Mouse (Mus musculus) stomach, postnatal 0 days (tissue): ENCODE measurements around the gene Ubl3. TPM values are rescaled to one million over a fixed set of nuclear protein-coding genes. Genes with fewer than 3 reads are reported as not detected.
A peak's percentile ranks its signal among the peaks of the same experiment; 100 is the strongest.

Source experiments
- ATAC-seq: fragments of 200-750 bp; cut with Nextera tagmentation; 2 replicates; pipeline ENCODE4 v1.8.0; 2017; ENCODE audit not compliant: low FRiP score, low TSS enrichment
- DNase-seq: peaks from one replicate; pipeline ENCODE4 v3.0.0-alpha.2; 2016; ENCODE audit warnings: low spot score
- H3K27ac ChIP-seq: fragments of 300-500 bp; sonication (generic); replicated peaks from 2 replicates; pipeline ENCODE4 v1.5.1; 2014; ENCODE audit warnings: mild to moderate bottlenecking, control low read depth
- H3K27me3 ChIP-seq: fragments of 300-500 bp; sonication (generic); 2 replicates; pipeline ENCODE4 v1.6.1; 2014; ENCODE audit warnings: low read length; ENCODE audit not compliant: control insufficient read depth, insufficient read depth
- H3K36me3 ChIP-seq: fragments of 300-500 bp; sonication (generic); 2 replicates; pipeline ENCODE4 v1.6.1; 2014; ENCODE audit warnings: low read length, mixed read lengths; ENCODE audit not compliant: control insufficient read depth, insufficient read depth
- H3K4me1 ChIP-seq: fragments of 300-500 bp; sonication (generic); replicated peaks from 2 replicates; pipeline ENCODE4 v1.6.1; 2014; ENCODE audit warnings: antibody characterized with exemption; ENCODE audit not compliant: control insufficient read depth, insufficient read depth
- H3K4me2 ChIP-seq: fragments of 300-500 bp; sonication (generic); replicated peaks from 2 replicates; pipeline ENCODE4 v1.6.1; 2014; ENCODE audit warnings: low read depth, mild to moderate bottlenecking, control low read depth, moderate library complexity
- H3K4me3 ChIP-seq: fragments of 300-500 bp; sonication (generic); 2 replicates; pipeline ENCODE4 v1.5.1; 2014; ENCODE audit warnings: low read depth, low read length, control low read depth
- H3K9ac ChIP-seq: fragments of 300-500 bp; sonication (generic); 2 replicates; pipeline ENCODE4 v1.6.1; 2014; ENCODE audit warnings: mild to moderate bottlenecking, low read length, control low read depth, mixed read lengths
- H3K9me3 ChIP-seq: fragments of 300-500 bp; sonication (generic); 2 replicates; pipeline ENCODE4 v1.6.1; 2016; ENCODE audit warnings: low read length; ENCODE audit not compliant: control insufficient read depth
- CTCF ChIP-seq: IDR thresholded peaks from 2 replicates; pipeline ENCODE4 v1.5.1; 2016; ENCODE audit warnings: antibody characterized with exemption, low read depth, mild to moderate bottlenecking, moderate library complexity
- EP300 ChIP-seq: optimal IDR thresholded peaks from 2 replicates; pipeline ENCODE3; 2016; ENCODE audit warnings: antibody characterized with exemption
- WGBS: fragments of 180-500 bp; shearing (Covaris S2); extraction: QIAGEN DNeasy Blood & Tissue Kit; methylation state at CpG from one replicate; pipeline ENCODE4 v1.1.7; 2014; 5-methylcytosine and 5-hydroxymethylcytosine counted together
- polyA plus RNA-seq: library from polyadenylated mRNA; unstranded; fragments of >200 nt; fragmentation: Nextera tagmentation; extraction: Ambion mirVana; gene quantifications from 2 replicates; pipeline ENCODE4 v1.2.1, GENCODE M21; 2015

Gene Ubl3
- polyA plus RNA-seq, 1 experiment from 2014 or later, result 117 TPM

GRCm38 (mm10) chr5:148593607-148594006 lies 41.0 kb upstream of the Ubl3 start:
- H3K4me3 ChIP-seq, result no peak overlapping the region
- no peaks in the 10 kb centered on the region for H3K36me3 ChIP-seq
- no peak overlapping the region for H3K4me2 ChIP-seq
- no peak overlapping the region for H3K27ac ChIP-seq
- TF ChIP-seq CTCF, result no peak
- no peak for TF ChIP-seq EP300
- 68% methylated on average over 4 of the region's 4 CpGs for WGBS
- DNase-seq (no peak), ATAC-seq (no peak)
- H3K9ac ChIP-seq, result no peak overlapping the region
- no peaks in the 10 kb centered on the region for H3K9me3 ChIP-seq
- no peaks in the 10 kb centered on the region for H3K27me3 ChIP-seq
- H3K4me1 ChIP-seq, result no peaks in the 10 kb centered on the region

GRCm38 (mm10) chr5:148591448-148591862 lies 38.9 kb upstream of the Ubl3 start:
- H3K36me3 ChIP-seq, result no peaks in the 10 kb centered on the region
- H3K4me3 ChIP-seq, result no peak overlapping the region
- WGBS, result 41% methylated on average over 7 of the region's 7 CpGs
- no peak overlapping the region for H3K27ac ChIP-seq
- H3K4me1 ChIP-seq, result no peaks in the 10 kb centered on the region
- no peak for DNase-seq
- ATAC-seq, result 0 out of 2 replicates have a peak, but pooled peaks have one; percentile 18
- no peaks in the 10 kb centered on the region for H3K9me3 ChIP-seq
- H3K9ac ChIP-seq, result no peak overlapping the region
- H3K27me3 ChIP-seq, result no peaks in the 10 kb centered on the region
- H3K4me2 ChIP-seq, result no peak overlapping the region
- no peak for TF ChIP-seq CTCF

GRCm38 (mm10) chr5:148590603-148591447 lies 38.2 kb upstream of the Ubl3 start:
- DNase-seq (no peak), ATAC-seq (no peak)
- Histone ChIP-seq H3K36me3 (no peaks in the 10 kb centered on the region), H3K27ac (no peak overlapping the region), H3K27me3 (no peaks in the 10 kb centered on the region), H3K9ac (no peak overlapping the region), H3K4me1 (no peaks in the 10 kb centered on the region), H3K4me2 (no peak overlapping the region), H3K9me3 (no peaks in the 10 kb centered on the region), H3K4me3 (no peak overlapping the region)
- WGBS, result 55% methylated on average over 20 of the region's 20 CpGs
- TF ChIP-seq EP300 (no peak), CTCF (no peak)

- WGBS, result 79% methylated on average over 3 of the region's 3 CpGs
- H3K36me3 ChIP-seq, result no peaks in the 10 kb centered on the region
- H3K4me3 ChIP-seq, result no peak overlapping the region
- no peaks in the 10 kb centered on the region for H3K27me3 ChIP-seq
- DNase-seq (no peak), ATAC-seq (no peak)
- H3K27ac ChIP-seq, result no peak overlapping the region
- no peaks in the 10 kb centered on the region for H3K9me3 ChIP-seq
- no peak for TF ChIP-seq EP300
- no peak for TF ChIP-seq CTCF
- H3K9ac ChIP-seq, result no peak overlapping the region
- no peaks in the 10 kb centered on the region for H3K4me1 ChIP-seq
- no peak overlapping the region for H3K4me2 ChIP-seq
Observed at GRCm38 (mm10) chr5:148588987-148589386, 36.4 kb upstream of the Ubl3 start.

- no peaks in the 10 kb centered on the region for H3K4me1 ChIP-seq
- H3K27me3 ChIP-seq, result no peaks in the 10 kb centered on the region
- DNase-seq (no peak), ATAC-seq (no peak)
- no peak overlapping the region for H3K4me2 ChIP-seq
- no peaks in the 10 kb centered on the region for H3K36me3 ChIP-seq
- H3K9me3 ChIP-seq, result no peaks in the 10 kb centered on the region
- no peak overlapping the region for H3K4me3 ChIP-seq
- 74% methylated on average over 6 of the region's 6 CpGs for WGBS
- H3K27ac ChIP-seq, result no peak overlapping the region
- no peak overlapping the region for H3K9ac ChIP-seq
- TF ChIP-seq CTCF (no peak), EP300 (no peak)
Observed at GRCm38 (mm10) chr5:148588142-148588650, 35.6 kb upstream of the Ubl3 start.

- DNase-seq (no peak), ATAC-seq (0 out of 2 replicates have a peak, but pooled peaks have one; percentile 35)
- no peak for TF ChIP-seq CTCF
- TF ChIP-seq EP300, result no peak
- 79% methylated on average over 13 of the region's 13 CpGs for WGBS
- Histone ChIP-seq H3K4me3 (no peak overlapping the region), H3K9me3 (no peaks in the 10 kb centered on the region), H3K27ac (no peak overlapping the region), H3K9ac (no peak overlapping the region), H3K27me3 (no peaks in the 10 kb centered on the region), H3K4me1 (no peaks in the 10 kb centered on the region), H3K4me2 (no peak overlapping the region), H3K36me3 (no peaks in the 10 kb centered on the region)
Observed at GRCm38 (mm10) chr5:148580388-148580985, 27.9 kb upstream of the Ubl3 start.
